Mouse (Mus musculus) neural tube, embryonic 15.5 days (tissue): ENCODE data around the gene Sh3bp2. TPM values are rescaled to one million over a fixed set of nuclear protein-coding genes. Genes with fewer than 3 reads are reported as not detected.

Experiments used
- ATAC-seq: fragments of 200-750 bp; cut with Nextera tagmentation; 2 replicates; pipeline ENCODE4 v1.8.0; 2017; ENCODE audit warnings: mild to moderate bottlenecking, moderate TSS enrichment, moderate library complexity; ENCODE audit not compliant: low FRiP score
- H3K27ac ChIP-seq: fragments of 300-500 bp; sonication (generic); replicated peaks from 2 replicates; pipeline ENCODE4 v1.5.1; 2015; ENCODE audit warnings: mild to moderate bottlenecking, inconsistent platforms
- H3K27me3 ChIP-seq: fragments of 300-500 bp; sonication (generic); replicated peaks from 2 replicates; pipeline ENCODE4 v1.6.1; 2015; ENCODE audit warnings: inconsistent platforms
- H3K36me3 ChIP-seq: fragments of 300-500 bp; sonication (generic); 2 replicates; pipeline ENCODE4 v1.6.1; 2015; ENCODE audit warnings: inconsistent platforms
- H3K4me1 ChIP-seq: fragments of 300-500 bp; sonication (generic); 2 replicates; pipeline ENCODE4 v1.6.1; 2015; ENCODE audit warnings: inconsistent platforms
- H3K4me2 ChIP-seq: fragments of 300-500 bp; sonication (generic); 2 replicates; pipeline ENCODE4 v1.6.1; 2015; ENCODE audit warnings: inconsistent platforms, mild to moderate bottlenecking, moderate library complexity
- H3K4me3 ChIP-seq: fragments of 300-500 bp; sonication (generic); replicated peaks from 2 replicates; pipeline ENCODE4 v1.5.1; 2015; ENCODE audit warnings: mild to moderate bottlenecking, inconsistent platforms
- H3K9ac ChIP-seq: fragments of 300-500 bp; sonication (generic); replicated peaks from 2 replicates; pipeline ENCODE4 v1.6.1; 2015; ENCODE audit warnings: mild to moderate bottlenecking, inconsistent platforms
- H3K9me3 ChIP-seq: fragments of 300-500 bp; sonication (generic); replicated peaks from 2 replicates; pipeline ENCODE4 v1.6.1; 2016; ENCODE audit warnings: inconsistent platforms
- WGBS: fragments of 180-500 bp; shearing (Covaris S2); methylation state at CpG from one replicate; pipeline ENCODE4 v1.1.7; 2015; ENCODE audit warnings: mixed read lengths; 5-methylcytosine and 5-hydroxymethylcytosine counted together
- polyA plus RNA-seq: library from polyadenylated mRNA; unstranded; fragments of >200 nt; fragmentation: Nextera tagmentation; extraction: Ambion mirVana; gene quantifications from 2 replicates; pipeline ENCODE4 v1.2.1, GENCODE M21; 2015

Sh3bp2 gene
- 17.9 and 22.6 TPM in 2 replicates for polyA plus RNA-seq

DNA sequence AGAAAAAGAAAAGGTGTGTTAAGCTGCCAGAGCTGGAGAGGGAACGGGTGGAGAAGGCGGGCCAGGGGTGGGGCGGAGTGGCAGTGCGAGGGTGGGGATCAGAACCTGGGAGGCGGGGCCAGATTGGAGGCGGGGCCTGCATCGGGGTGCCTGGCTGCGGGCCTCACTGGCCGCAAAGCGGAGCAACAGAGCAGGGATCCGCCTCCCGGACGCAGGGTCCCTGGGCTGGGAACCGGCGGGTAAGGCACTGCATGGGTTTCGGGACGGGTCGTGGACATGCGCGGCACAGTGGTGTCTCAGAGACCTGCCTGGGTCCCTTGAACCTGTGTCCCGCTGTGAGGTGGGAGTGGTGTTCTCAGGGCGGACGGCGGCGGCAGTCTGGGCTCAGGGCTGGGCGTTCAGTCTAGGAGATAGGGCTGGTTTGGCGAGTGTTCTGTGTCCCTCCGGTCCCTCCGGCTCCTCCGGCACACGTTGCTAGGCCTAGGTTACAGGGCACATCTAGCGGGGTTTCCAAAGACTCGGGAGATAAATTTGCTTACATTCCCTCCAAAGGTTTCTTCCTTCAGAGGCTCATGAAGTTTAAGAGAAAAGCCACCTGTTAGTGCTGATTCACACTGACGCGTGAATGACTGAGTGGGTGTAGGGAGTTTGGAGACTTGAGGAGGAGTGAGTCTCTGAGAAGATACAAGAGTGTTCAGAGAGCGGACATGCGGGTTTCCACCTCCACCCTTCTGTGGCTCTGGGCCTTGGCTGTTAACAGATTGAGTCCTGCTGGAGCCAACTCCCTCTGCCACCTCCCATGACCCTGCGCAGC is at the start of gene Sh3bp2:
TSS of gene Sh3bp2 (plus strand) at position 176 of the 814 bp plus-strand sequence.
- Histone ChIP-seq H3K9ac (peak within 1 kb of the TSS; percentile 57), H3K27ac (no peak within 1 kb of the TSS), H3K27me3 (peaks cover 4% of the 10 kb centered on the region; the same call in 1 of the 2 replicates), H3K4me1 (peaks cover 6% of the 10 kb centered on the region), H3K4me3 (peak within 1 kb of the TSS; percentile 51), H3K36me3 (no peaks in the 10 kb centered on the region), H3K9me3 (no peaks in the 10 kb centered on the region), H3K4me2 (peak within 1 kb of the TSS; percentile 81)
- WGBS: 2% methylated on average over 38 of the region's 38 CpGs
- peak; percentile 86 for ATAC-seq

GRCm38 (mm10) chr5:34480926-34481325 is 44.7 kb upstream of the Sh3bp2 start:
- peaks cover 76% of the 10 kb centered on the region for H3K36me3 ChIP-seq
- H3K9ac ChIP-seq: no peak overlapping the region
- 81% methylated on average over 3 of the region's 3 CpGs for WGBS

DNA sequence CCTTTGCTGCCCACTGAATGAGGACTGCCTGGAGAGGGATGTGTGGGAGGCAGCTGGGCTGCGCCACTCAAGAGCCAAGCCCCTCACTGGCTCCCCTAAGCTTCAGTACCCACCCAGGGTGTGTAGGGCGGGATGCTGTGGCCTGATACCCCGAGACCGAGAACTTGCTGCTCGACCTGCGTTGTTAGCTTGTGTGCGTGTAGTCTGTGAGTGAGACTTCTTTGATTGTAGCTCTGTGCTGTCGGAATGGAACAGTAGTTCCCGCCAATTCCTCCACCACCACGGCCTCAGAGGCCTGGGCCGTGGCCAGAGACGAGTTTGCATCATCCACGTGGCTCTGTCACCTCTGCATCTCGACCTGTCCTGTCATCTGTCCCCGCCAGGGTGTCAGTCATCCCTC is 39.9 kb upstream of the Sh3bp2 start:
- H3K9me3 ChIP-seq: no peaks in the 10 kb centered on the region
- H3K27ac ChIP-seq: no peak overlapping the region
- no peaks in the 10 kb centered on the region for H3K4me1 ChIP-seq
- ATAC-seq: no peak
- 92% methylated on average over 15 of the region's 15 CpGs for WGBS
- H3K4me3 ChIP-seq: no peak overlapping the region
- H3K4me2 ChIP-seq: no peak overlapping the region
- H3K9ac ChIP-seq: no peak overlapping the region
- H3K27me3 ChIP-seq: no peaks in the 10 kb centered on the region
- H3K36me3 ChIP-seq: peaks cover 55% of the 10 kb centered on the region

More at GRCm38 (mm10) chr5:34480926-34481325, 44.7 kb upstream of the Sh3bp2 start:
- H3K27me3 ChIP-seq: no peaks in the 10 kb centered on the region
- no peak for ATAC-seq
- H3K27ac ChIP-seq: no peak overlapping the region
- no peak overlapping the region for H3K4me3 ChIP-seq
- H3K4me1 ChIP-seq: no peaks in the 10 kb centered on the region
- H3K4me2 ChIP-seq: no peak overlapping the region
- H3K9me3 ChIP-seq: no peaks in the 10 kb centered on the region

DNA sequence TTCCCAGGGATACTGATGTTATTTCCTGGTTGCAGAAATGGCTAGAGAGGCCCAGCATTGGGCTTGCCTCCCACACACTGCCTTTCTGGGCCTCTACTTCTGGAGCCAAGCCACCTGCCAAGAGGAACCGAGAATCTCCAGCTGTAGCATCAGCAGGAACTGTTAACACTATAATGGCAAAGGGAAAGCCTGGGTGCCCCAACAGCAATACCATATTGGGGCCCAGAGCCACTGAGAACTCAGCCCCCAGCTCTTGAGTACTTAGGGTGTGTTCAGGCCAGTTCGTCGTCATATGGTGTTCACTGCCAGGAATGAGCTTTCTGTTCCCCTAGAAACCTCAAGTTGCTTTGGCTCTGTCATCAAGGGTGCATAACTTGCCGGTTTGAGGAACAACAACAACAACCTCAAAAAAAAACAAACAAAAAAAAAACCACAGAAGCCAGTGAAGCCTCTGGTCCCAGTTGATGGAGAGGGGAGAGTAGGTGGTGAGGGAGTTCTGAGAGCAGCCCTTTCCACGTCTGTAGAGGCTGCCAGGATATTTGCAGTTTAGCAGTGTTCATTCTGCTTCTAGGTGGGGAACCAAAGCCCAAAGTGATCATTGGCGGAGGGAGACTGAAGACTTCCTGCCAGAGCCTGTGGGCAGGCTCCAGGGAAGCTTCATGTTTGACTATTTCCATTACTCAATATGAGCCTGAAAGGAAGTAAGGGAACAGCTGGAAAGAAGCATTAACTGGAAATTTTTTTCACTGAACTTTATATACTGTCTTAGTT is 38.1 kb upstream of the Sh3bp2 start:
- H3K4me2 ChIP-seq: no peak overlapping the region
- H3K9me3 ChIP-seq: no peaks in the 10 kb centered on the region
- 81% methylated on average over 6 of the region's 6 CpGs for WGBS
- peaks cover 39% of the 10 kb centered on the region for H3K36me3 ChIP-seq
- ATAC-seq: no peak
- H3K4me1 ChIP-seq: no peaks in the 10 kb centered on the region
- H3K4me3 ChIP-seq: no peak overlapping the region
- H3K27ac ChIP-seq: no peak overlapping the region
- H3K27me3 ChIP-seq: no peaks in the 10 kb centered on the region
- no peak overlapping the region for H3K9ac ChIP-seq

GRCm38 (mm10) chr5:34488741-34489417 is 36.8 kb upstream of the Sh3bp2 start:
- 77% methylated on average over 6 of the region's 6 CpGs for whole genome bisulfite sequencing
- ATAC-seq: no peak
- Histone ChIP-seq H3K4me1 (no peaks in the 10 kb centered on the region), H3K36me3 (peaks cover 35% of the 10 kb centered on the region), H3K27me3 (no peaks in the 10 kb centered on the region), H3K9ac (no peak overlapping the region), H3K9me3 (no peaks in the 10 kb centered on the region), H3K4me2 (no peak overlapping the region), H3K4me3 (no peak overlapping the region), H3K27ac (no peak overlapping the region)

DNA sequence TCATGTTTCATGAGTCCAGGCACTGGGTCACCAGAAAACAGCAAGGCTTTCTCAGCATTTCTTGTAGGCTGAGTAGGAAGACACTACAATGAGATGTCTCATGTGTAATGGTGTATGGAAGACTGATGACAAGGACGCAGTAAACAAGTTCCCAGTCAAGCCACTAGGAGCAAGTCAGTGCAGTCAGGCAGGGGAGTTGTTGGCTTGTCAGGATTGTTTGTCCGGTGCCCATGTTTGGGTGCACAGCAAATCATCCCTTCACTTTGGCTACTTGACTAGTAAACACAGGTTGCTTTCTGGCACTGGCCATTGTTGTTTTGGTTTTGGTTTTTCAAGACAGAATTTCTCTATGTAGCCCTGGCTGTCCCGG is 36.2 kb upstream of the Sh3bp2 start:
- Histone ChIP-seq H3K27me3 (no peaks in the 10 kb centered on the region), H3K9me3 (no peaks in the 10 kb centered on the region), H3K4me1 (no peaks in the 10 kb centered on the region), H3K4me2 (no peak overlapping the region), H3K4me3 (no peak overlapping the region), H3K27ac (no peak overlapping the region), H3K36me3 (peaks cover 31% of the 10 kb centered on the region), H3K9ac (no peak overlapping the region)
- WGBS: 84% methylated on average over 3 of the region's 3 CpGs
- no peak for ATAC-seq

- Histone ChIP-seq H3K4me1 (no peaks in the 10 kb centered on the region), H3K27ac (no peak overlapping the region), H3K9me3 (no peaks in the 10 kb centered on the region), H3K36me3 (no peaks in the 10 kb centered on the region), H3K9ac (no peak overlapping the region), H3K27me3 (no peaks in the 10 kb centered on the region), H3K4me2 (no peak overlapping the region), H3K4me3 (no peak overlapping the region)
- 80% methylated on average over 6 of the region's 6 CpGs for WGBS
- no peak for ATAC-seq
These were observed 28.9 kb upstream of the Sh3bp2 start for GRCm38 (mm10) chr5:34496745-34497144.

DNA sequence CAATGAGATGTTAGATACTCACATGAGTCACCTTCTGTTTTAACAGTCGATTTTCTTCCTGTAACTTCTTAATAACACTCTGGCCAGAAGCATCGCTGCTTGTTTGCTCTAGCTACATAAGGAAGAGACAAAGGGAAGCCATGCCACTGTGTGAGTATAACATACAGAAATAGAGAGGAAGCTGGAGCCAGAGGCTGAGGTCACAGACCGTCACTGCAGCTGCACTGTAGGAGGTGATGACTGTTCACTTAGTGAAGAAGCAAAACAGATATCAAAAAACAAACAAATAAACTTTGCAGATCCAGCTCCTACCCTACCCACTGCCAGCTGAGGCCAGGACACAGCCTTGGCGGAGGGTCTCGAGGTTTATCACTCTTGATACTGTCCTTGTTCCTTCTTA is 24.8 kb upstream of the Sh3bp2 start:
- 87% methylated on average over 5 of the region's 5 CpGs for WGBS
- H3K4me1 ChIP-seq: no peaks in the 10 kb centered on the region
- no peaks in the 10 kb centered on the region for H3K36me3 ChIP-seq

DNA sequence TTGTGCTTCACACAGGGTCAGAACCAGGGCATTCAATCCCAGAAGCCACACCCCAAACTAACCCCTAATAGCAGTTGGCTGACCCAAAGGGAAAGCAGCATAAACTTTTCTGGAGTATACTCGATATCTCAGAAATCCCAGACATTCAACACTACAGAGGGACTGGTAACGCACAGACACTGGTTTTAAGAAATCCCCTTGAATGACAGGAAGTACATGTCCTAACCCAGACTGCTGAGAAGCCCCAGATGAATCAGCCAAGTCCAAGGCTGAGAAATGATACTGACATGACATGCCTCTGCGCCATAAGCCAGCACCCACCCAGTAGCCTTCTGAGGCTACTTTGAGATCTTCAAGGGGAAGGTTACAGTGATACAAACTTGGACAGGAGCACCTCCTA is 24.1 kb upstream of the Sh3bp2 start:
- H3K27ac ChIP-seq: no peak overlapping the region
- no peaks in the 10 kb centered on the region for H3K4me1 ChIP-seq
- no peak overlapping the region for H3K9ac ChIP-seq
- H3K36me3 ChIP-seq: no peaks in the 10 kb centered on the region
- WGBS: 86% methylated on average over 3 of the region's 3 CpGs
- no peaks in the 10 kb centered on the region for H3K27me3 ChIP-seq
- no peak overlapping the region for H3K4me3 ChIP-seq
- no peak overlapping the region for H3K4me2 ChIP-seq
- no peaks in the 10 kb centered on the region for H3K9me3 ChIP-seq
- no peak for ATAC-seq

More for the DNA sequence above, 24.8 kb upstream of the Sh3bp2 start:
- no peaks in the 10 kb centered on the region for H3K9me3 ChIP-seq
- no peak overlapping the region for H3K4me2 ChIP-seq
- no peak overlapping the region for H3K27ac ChIP-seq
- H3K27me3 ChIP-seq: no peaks in the 10 kb centered on the region
- no peak overlapping the region for H3K9ac ChIP-seq
- no peak overlapping the region for H3K4me3 ChIP-seq
- ATAC-seq: no peak

DNA sequence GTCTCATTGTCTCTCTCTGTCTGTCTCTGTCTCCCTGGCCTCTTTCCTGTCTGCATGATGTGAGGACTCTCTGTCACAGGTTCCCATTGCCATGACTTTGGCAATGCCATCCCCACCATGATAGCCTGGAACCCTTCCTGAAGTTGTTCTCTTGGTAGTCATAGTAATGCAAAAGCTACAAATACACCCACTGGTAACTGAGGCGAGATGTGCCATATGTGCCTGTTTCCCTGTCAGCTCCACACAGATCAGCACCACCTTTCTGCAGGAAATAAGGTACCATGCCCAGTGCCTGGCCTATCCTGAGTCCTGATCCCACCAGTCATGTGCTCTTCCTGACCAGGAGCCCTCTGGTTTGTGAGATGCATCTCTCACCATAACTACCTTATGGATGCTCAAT is 23.2 kb upstream of the Sh3bp2 start:
- no peak overlapping the region for H3K4me2 ChIP-seq
- H3K4me3 ChIP-seq: no peak overlapping the region
- H3K9ac ChIP-seq: no peak overlapping the region
- no peaks in the 10 kb centered on the region for H3K9me3 ChIP-seq
- no peaks in the 10 kb centered on the region for H3K27me3 ChIP-seq
- no peaks in the 10 kb centered on the region for H3K36me3 ChIP-seq
- H3K4me1 ChIP-seq: no peaks in the 10 kb centered on the region
- ATAC-seq: no peak
- WGBS: 86% methylated on average over 1 of the region's 1 CpGs
- no peak overlapping the region for H3K27ac ChIP-seq

GRCm38 (mm10) chr5:34502821-34503220 is 22.8 kb upstream of the Sh3bp2 start:
- Histone ChIP-seq H3K36me3 (no peaks in the 10 kb centered on the region), H3K4me2 (no peak overlapping the region), H3K27ac (no peak overlapping the region), H3K9me3 (no peaks in the 10 kb centered on the region), H3K4me1 (no peaks in the 10 kb centered on the region), H3K27me3 (no peaks in the 10 kb centered on the region), H3K4me3 (no peak overlapping the region), H3K9ac (no peak overlapping the region)
- WGBS: 76% methylated on average over 6 of the region's 6 CpGs
- no peak for ATAC-seq
